10 mouse cellular contexts compared by ENCODE assay signal in the genomic region with DNA sequence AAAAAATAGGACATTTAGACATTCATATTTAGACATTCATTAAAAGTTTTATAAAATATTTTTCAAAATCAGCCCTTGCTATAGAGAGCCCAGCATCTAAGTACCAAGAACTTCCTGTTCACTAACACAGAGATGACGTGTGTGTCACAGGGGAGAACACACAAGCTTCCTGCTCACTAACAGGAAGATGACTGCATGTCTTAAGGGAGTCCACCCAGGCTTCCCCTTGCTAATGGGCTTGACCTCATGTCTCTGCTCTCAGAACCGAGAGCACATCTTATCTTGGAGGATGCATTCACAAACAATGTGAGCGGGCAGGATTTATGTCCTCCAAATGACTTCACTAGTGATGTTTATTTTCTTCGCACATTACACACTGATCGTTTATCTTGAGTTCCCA.
DNase-seq lines count a peak whose midpoint lies in the region; ATAC-seq and TF ChIP-seq lines count a peak whose summit lies in the region.
"Had no signal": no experiment of that assay in that cellular context is flagged by ENCODE, and none has a peak within 500 bp of the region (broad histone marks: within the 10 kb centered on the region; RNA-seq: fewer than 3 reads in every experiment).

No protein-coding gene starts in this region.

- TF ChIP-seq POLR2A in limb, embryonic 14.5 days (IDR thresholded peaks at IDR 0.05; ENCODE audit: borderline replicate concordance, extremely low read depth, insufficient read depth, insufficient read length), result no peak

- H3K4me2 ChIP-seq in limb, embryonic 14.5 days (replicated peaks; ENCODE audit: low read depth, low read length, severe bottlenecking), result no peak overlapping the region
- no peak overlapping the region for H3K4me2 ChIP-seq in kidney, embryonic 16.5 days (replicated peaks; ENCODE audit: low read depth, low read length)

- H3K27me3 ChIP-seq in limb, embryonic 14.5 days (ENCODE audit: control insufficient read depth, insufficient read depth, low read length), result no peaks in the 10 kb centered on the region
- H3K27me3 ChIP-seq in limb, embryonic 10.5 days (ENCODE audit: low read depth, poor library complexity, severe bottlenecking), result no peaks in the 10 kb centered on the region
- no peaks in the 10 kb centered on the region for H3K27me3 ChIP-seq in kidney, embryonic 16.5 days (ENCODE audit: insufficient read depth, low read length)

- no peak overlapping the region for H3K4me3 ChIP-seq in limb, embryonic 14.5 days (replicated peaks; ENCODE audit: low read length)
- H3K4me3 ChIP-seq in limb, embryonic 10.5 days, result no peak overlapping the region
- H3K4me3 ChIP-seq in kidney, embryonic 16.5 days (ENCODE audit: low read length), result no peak overlapping the region

- no peaks in the 10 kb centered on the region for H3K4me1 ChIP-seq in limb, embryonic 14.5 days (ENCODE audit: control insufficient read depth, insufficient read depth, low read length)
- H3K4me1 ChIP-seq in limb, embryonic 10.5 days, result no peaks in the 10 kb centered on the region
- no peaks in the 10 kb centered on the region for H3K4me1 ChIP-seq in kidney, embryonic 16.5 days (ENCODE audit: insufficient read depth, low read length)

- 64% methylated on average over 5 of the region's 5 CpGs for WGBS in limb, embryonic 14.5 days
- WGBS in limb, embryonic 10.5 days, result 72% methylated on average over 5 of the region's 5 CpGs
- 22% methylated on average over 5 of the region's 5 CpGs for WGBS in kidney, embryonic 16.5 days

- DNase-seq in limb, embryonic 14.5 days (ENCODE audit: low spot score), result peak; percentile 3
- no peak for DNase-seq in limb, embryonic 10.5 days (ENCODE audit: low spot score)
- DNase-seq in heart, adult 8-10 months (ENCODE audit: low spot score), result peak; percentile 65
- DNase-seq in mesoderm, embryonic 11.5 days (ENCODE audit: low read depth, low spot score), result peak; percentile 21
- no peak for DNase-seq in left cerebral cortex, postnatal 4 days
- no peak for DNase-seq in layer of hippocampus, adult 11-12 months (ENCODE audit: low spot score)
- DNase-seq in cerebellum, adult 11 months, result no peak
- DNase-seq: midbrain, embryonic 14.5 days had no signal

- no peaks in the 10 kb centered on the region for H3K36me3 ChIP-seq in limb, embryonic 14.5 days (ENCODE audit: control insufficient read depth, insufficient read depth, low read length)
- H3K36me3 ChIP-seq in limb, embryonic 10.5 days, result no peaks in the 10 kb centered on the region
- H3K36me3 ChIP-seq in kidney, embryonic 16.5 days (ENCODE audit: insufficient read depth, low read length), result no peaks in the 10 kb centered on the region

- no peak for ATAC-seq in limb, embryonic 14.5 days (ENCODE audit: low FRiP score, low read depth)
- peak; percentile 67; the same call in 1 of the 2 replicates for ATAC-seq in kidney, embryonic 16.5 days (ENCODE audit: low FRiP score, low TSS enrichment)
- ATAC-seq: hindbrain, postnatal 0 days had no signal

- intact Hi-C loops in left cerebral cortex, postnatal 4 days (cut with DNase I), result no loop called here

- no peak overlapping the region for H3K9ac ChIP-seq in limb, embryonic 14.5 days (ENCODE audit: low read depth, low read length, severe bottlenecking)
- no peak overlapping the region for H3K9ac ChIP-seq in kidney, embryonic 16.5 days (replicated peaks; ENCODE audit: low read length)

- no peaks in the 10 kb centered on the region for H3K9me3 ChIP-seq in limb, embryonic 14.5 days (ENCODE audit: control insufficient read depth, low read length)
- H3K9me3 ChIP-seq in limb, embryonic 10.5 days (replicated peaks), result no peaks in the 10 kb centered on the region
- H3K9me3 ChIP-seq in kidney, embryonic 16.5 days (ENCODE audit: low read length), result no peaks in the 10 kb centered on the region

- no peak overlapping the region for H3K27ac ChIP-seq in limb, embryonic 14.5 days (replicated peaks; ENCODE audit: low read depth, low read length)
- no peak overlapping the region for H3K27ac ChIP-seq in limb, embryonic 10.5 days
- no peak overlapping the region for H3K27ac ChIP-seq in kidney, embryonic 16.5 days (ENCODE audit: low read length)
- H3K27ac ChIP-seq: hindbrain, postnatal 0 days had no signal

Comparison
In these comparisons a context has a peak if more than half of its experiments do, and no peak if none do; other contexts are left out.
1. DNase-seq: peak in limb, embryonic 14.5 days (single experiment), heart, adult 8-10 months (single experiment) and mesoderm, embryonic 11.5 days (single experiment); none in limb, embryonic 10.5 days (single experiment), left cerebral cortex, postnatal 4 days (single experiment), layer of hippocampus, adult 11-12 months (single experiment) and cerebellum, adult 11 months (single experiment).